8 mouse cellular contexts compared by ENCODE assay signal in genomic region chr10:40256716-40257115, GRCm38 (mm10). TPM values are rescaled to one million over a fixed set of nuclear protein-coding genes. Genes with fewer than 3 reads are reported as not detected.
DNase-seq lines count a peak whose midpoint lies in the region; ATAC-seq lines count a peak whose summit lies in the region.

No protein-coding gene starts in this region.

- H3K4me3 ChIP-seq in forebrain, embryonic 12.5 days (replicated peaks), result peak overlapping the region; percentile 79

- no peaks in the 10 kb centered on the region for H3K27me3 ChIP-seq in forebrain, embryonic 12.5 days

- 0 out of 2 replicates have a peak, but pooled peaks have one; percentile 47 for ATAC-seq in cerebellum, adult (ENCODE audit: insufficient number of reproducible peaks, low FRiP score, low TSS enrichment)
- peak; percentile 85 for ATAC-seq in forebrain, embryonic 12.5 days (ENCODE audit: low FRiP score)

- peak overlapping the region; percentile 57 for H3K4me2 ChIP-seq in forebrain, embryonic 12.5 days

- intact Hi-C loops in heart, postnatal 36 days (cut with DNase I), result loop anchor here (5.0 to 10.0 kb wide), 2 partner anchors 378 to 626 kb away; partner anchors contain the start of genes Cdc40, Ddo and Wasf1

- no peaks in the 10 kb centered on the region for H3K9me3 ChIP-seq in forebrain, embryonic 12.5 days

- 4% methylated on average over 5 of the region's 5 CpGs for WGBS in forebrain, embryonic 12.5 days

- H3K27ac ChIP-seq in forebrain, embryonic 12.5 days, result peak overlapping the region; percentile 89

- peak overlapping the region; percentile 83 for H3K9ac ChIP-seq in forebrain, embryonic 12.5 days

- H3K36me3 ChIP-seq in forebrain, embryonic 12.5 days (replicated peaks), result peaks cover 31% of the 10 kb centered on the region

- peak; percentile 80 for DNase-seq in MEL-GATA-1-ER (ENCODE audit: extremely low read depth, low read depth)
- peak; percentile 23 to 35 for DNase-seq in heart, postnatal 36 days
- DNase-seq in layer of hippocampus, adult 9-11 months, result peak; percentile 62
- DNase-seq in lung, postnatal 4 days, result peak; percentile 44 to 66
- DNase-seq in right cerebral cortex, adult 2 months (ENCODE audit: low spot score in 2 of 2), result peak; percentile 44 to 56
- peak; percentile 80 for DNase-seq in yolk sac, embryonic 10.5 days (ENCODE audit: low spot score)

- H3K4me1 ChIP-seq in forebrain, embryonic 12.5 days, result peaks cover 23% of the 10 kb centered on the region

RNA-seq across cellular contexts. Expression of gene Gtf3c6, which starts 1.2 kb away (rescaled TPM):
- polyA plus RNA-seq in forebrain, embryonic 12.5 days (2016; fragmentation: Nextera tagmentation; extraction: Ambion mirVana), result 131 and 135 TPM in 2 replicates
- 10 to 100 TPM; 21.6 to 25.5 TPM for total RNA-seq in heart, postnatal 36 days (2021)

RNA-seq across cellular contexts. Expression of gene Rpf2, which starts 9.9 kb away (rescaled TPM):
- polyA plus RNA-seq in forebrain, embryonic 12.5 days (2016; fragmentation: Nextera tagmentation; extraction: Ambion mirVana), result 70.2 and 72.9 TPM in 2 replicates
- 10 to 100 TPM in 1 of 2 experiments, 1 to 10 TPM in 1; 9.7 to 12.5 TPM for total RNA-seq in heart, postnatal 36 days (2021)

RNA-seq across cellular contexts. Expression of gene Amd1, which starts 45.3 kb away (rescaled TPM):
- polyA plus RNA-seq in forebrain, embryonic 12.5 days (2016; fragmentation: Nextera tagmentation; extraction: Ambion mirVana), result 71.3 and 73.4 TPM in 2 replicates
- 10 to 100 TPM; 67.0 to 88.5 TPM for total RNA-seq in heart, postnatal 36 days (2021)

Comparison
In these comparisons a context has a peak if more than half of its experiments do, and no peak if none do; other contexts are left out.
1. Peak in every context shown above with its lines: DNase-seq, ATAC-seq, H3K4me3 ChIP-seq and H3K27ac ChIP-seq.
2. DNase-seq: peak in every context shown above with its lines; median percentile 80 in MEL-GATA-1-ER; 80 in yolk sac, embryonic 10.5 days; 62 in layer of hippocampus, adult 9-11 months; 55 in lung, postnatal 4 days; 50 in right cerebral cortex, adult 2 months; 29 in heart, postnatal 36 days.